Mouse (Mus musculus) CD4-positive helper T cell, adult 2 months (primary cell): Measurements from ENCODE around the gene 9930022D16Rik.

Experiments
- DNase-seq: peaks from one replicate; pipeline ENCODE4 v3.0.0-alpha.2; 2012; ENCODE audit warnings: low read depth, missing footprints, low spot score

The 9930022D16Rik gene

GRCm38 (mm10) chr11:109413617-109414016 is at the start of gene 9930022D16Rik:
Gene 9930022D16Rik (plus strand): TSS chr11:109413917.
- DNase-seq, result no peak

GRCm38 (mm10) chr11:109364337-109364736 is 49.4 kb upstream of the 9930022D16Rik start:
- no peak for DNase-seq

- peak; percentile 56 for DNase-seq
Observed at GRCm38 (mm10) chr11:109364881-109365280, 48.8 kb upstream of the 9930022D16Rik start.

- no peak for DNase-seq
Observed at GRCm38 (mm10) chr11:109365818-109366217, 47.9 kb upstream of the 9930022D16Rik start.

DNA sequence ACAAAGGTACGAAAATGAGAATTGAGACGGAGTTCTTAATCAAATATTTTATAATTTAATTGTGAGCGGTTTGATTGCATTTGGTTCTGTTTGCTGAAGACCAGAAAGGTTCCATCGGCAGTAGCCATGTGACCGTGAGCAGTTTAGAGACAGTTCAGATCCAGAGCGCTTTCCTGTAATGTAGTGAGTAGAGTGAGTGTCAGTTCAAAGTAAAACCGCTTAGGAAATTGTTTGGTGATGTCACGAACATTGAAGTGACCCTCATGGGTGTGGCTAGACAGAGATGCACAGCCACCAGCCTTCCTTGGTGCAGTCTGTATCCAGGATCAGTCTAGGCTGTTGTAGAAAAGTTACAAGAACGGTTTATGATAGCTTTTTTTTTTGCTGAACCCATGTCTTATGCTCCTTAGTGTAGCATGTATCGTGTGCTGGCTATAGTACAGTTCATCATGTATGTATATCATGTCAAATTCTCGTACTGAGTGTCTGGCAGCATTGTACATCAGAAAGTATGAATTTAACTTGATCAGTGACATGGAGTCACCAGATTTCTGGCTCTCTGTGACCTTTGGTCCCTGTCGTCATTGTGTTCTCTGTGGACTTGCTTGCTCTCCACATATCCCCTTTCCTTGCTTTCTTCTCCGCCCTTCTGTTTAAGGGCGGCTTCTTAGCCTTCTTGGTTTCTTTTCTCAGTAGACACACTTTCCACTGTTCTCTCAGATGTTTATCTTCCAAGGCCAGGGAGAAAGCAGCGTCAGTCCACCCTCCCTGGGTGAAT is 46.7 kb upstream of the 9930022D16Rik start:
- peak; percentile 69 for DNase-seq

DNA sequence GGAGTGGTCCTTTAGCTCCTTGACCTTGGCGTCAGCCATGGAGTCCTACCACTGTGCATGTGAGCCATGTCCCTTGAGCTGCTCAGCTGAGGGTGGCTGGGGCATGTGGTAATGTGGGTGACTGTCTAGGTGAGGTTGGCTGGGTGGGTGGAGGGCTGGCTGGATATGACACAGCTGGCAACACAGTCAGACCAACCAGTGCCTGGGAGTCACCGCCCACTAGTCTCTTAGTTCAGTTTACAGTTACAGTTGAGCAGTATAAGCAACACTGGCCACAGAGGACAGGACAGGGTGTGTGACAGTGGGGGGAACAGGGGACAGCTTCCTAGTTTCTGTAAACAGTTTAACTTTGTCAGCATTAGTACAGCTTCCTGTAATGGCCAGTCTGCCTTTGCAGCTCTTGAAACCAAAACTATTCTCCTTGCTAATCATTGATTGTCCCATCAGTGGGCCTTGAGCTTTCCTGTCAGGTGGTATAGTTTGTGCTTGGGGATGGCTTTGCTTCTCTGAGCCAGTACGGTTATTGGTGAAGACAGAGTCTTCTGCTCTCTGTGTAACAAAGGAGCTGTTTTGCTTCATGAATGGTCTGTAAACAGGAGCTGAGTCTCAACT is 44.6 kb upstream of the 9930022D16Rik start:
- DNase-seq, result peak; percentile 75

DNA sequence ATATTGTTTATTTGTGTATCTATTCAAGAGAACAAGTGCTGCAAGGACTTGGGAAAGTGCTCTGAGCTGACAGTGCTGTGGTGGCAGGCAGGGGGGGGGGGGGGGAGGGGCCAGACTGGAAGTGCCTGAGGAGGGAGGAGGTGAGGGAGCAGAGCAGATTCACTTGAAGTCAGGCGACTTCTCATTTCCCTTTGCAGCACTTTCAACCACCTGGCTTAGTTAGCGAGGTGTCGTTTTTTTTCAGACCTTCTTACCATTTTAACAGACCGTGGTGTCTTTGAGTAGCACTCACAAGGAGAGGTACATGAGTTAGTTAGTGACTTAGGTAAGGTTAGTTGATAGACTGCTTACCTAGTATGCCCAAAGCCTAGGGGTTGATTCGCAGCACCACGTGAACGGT is 38.3 kb upstream of the 9930022D16Rik start:
- peak; percentile 80 for DNase-seq

DNA sequence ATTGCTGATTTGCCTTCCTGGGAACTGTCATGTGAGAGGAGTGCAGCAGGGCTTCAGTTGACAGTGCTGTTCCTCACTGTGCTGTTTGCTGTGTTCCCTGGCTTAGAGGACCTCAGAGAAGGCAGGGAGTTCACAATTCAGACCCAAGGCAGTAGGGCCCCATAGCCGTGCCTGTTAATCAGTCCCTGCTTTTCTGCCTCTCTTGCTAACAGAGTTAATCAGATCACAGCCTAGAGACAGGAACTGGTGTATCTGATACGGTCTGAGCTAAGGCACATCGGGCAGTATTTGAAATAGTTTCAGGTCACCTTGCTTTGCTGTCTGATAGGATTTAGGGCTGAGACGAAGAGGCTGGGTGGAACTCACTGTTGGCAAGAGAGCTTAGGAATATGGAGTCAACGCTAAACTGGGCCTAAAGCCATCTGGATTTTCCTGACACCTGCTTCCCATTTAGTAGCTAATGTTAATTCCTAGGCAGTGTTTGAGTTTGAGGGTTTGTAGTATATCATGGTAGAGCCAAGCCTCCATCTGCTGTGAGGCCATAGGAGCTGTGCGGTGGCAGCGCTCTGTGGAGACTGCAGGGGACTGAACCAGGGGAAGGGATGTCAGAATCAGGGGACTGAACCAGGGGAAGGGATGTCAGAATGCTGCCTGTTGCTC is 37.1 kb upstream of the 9930022D16Rik start:
- DNase-seq, result no peak

DNA sequence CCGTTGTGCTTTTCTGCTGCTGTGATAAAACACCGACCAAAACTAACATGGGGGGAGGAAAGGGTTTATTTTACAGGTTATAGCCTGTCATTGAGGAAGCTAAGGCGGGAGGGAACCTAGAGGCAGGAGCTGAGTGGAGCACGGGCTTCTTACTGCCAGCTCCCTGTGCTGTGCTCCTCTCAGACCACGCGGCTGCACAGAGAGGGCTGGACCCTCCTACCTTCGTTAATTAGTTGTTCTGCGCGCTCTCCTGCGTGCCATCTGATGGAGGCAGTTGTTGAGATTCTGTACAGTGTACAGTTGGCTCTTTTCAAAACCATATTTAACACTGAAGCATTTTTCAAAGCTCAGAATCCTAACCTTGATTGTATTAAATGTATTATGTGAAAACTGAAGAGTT is 36.2 kb upstream of the 9930022D16Rik start:
- no peak for DNase-seq

GRCm38 (mm10) chr11:109378051-109378450 is 35.7 kb upstream of the 9930022D16Rik start:
- DNase-seq, result no peak

- no peak for DNase-seq
Observed at GRCm38 (mm10) chr11:109380662-109381061, 33.1 kb upstream of the 9930022D16Rik start.

GRCm38 (mm10) chr11:109385296-109385695 is 28.4 kb upstream of the 9930022D16Rik start:
- no peak for DNase-seq

- DNase-seq, result no peak
Observed at GRCm38 (mm10) chr11:109389046-109389445, 24.7 kb upstream of the 9930022D16Rik start.

GRCm38 (mm10) chr11:109391200-109391599 is 22.5 kb upstream of the 9930022D16Rik start:
- DNase-seq, result no peak

DNA sequence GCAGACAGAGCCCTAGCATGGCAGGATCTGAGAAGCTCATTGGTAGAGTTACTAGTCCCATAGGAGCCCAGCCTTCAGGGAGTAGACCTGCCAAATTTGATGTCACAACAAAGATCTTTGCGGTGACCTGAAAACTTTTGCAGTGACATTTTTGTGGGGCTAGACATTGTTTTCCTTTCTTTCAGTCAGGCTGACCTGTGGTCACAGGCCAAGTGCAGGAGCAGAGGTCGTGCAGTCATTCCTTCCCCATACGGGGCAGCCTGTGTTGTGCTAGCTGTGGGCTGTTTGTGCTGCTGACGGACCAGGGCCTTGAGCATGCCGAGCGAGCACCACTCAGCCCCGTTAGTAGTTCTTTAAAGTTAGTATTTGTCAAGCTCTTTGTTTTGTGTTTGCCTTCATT is 22.0 kb upstream of the 9930022D16Rik start:
- DNase-seq, result no peak

- no peak for DNase-seq
Observed at GRCm38 (mm10) chr11:109392601-109393000, 21.1 kb upstream of the 9930022D16Rik start.

GRCm38 (mm10) chr11:109394758-109395157 is 19.0 kb upstream of the 9930022D16Rik start:
- no peak for DNase-seq

DNA sequence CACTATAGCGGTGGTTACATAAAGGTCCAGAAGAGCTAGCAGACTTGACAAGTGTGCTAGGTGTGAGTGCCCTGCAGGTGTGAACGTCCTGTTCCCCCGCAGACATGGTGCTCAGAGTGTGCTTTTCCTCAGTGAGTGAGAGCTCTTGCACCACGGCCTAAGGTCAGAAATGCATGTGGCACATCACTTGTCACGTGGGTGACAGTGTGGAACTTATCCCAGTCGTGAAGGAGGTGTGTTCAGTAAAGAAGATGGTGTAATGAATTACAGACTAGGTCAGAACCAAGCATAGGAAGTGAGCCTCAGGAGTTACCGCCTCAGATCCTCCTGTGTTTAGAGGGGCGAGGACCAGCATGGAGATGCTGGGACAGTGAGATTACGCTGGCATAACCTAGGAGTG is 18.4 kb upstream of the 9930022D16Rik start:
- DNase-seq, result no peak

GRCm38 (mm10) chr11:109406431-109406830 is 7.3 kb upstream of the 9930022D16Rik start:
- DNase-seq, result no peak

DNA sequence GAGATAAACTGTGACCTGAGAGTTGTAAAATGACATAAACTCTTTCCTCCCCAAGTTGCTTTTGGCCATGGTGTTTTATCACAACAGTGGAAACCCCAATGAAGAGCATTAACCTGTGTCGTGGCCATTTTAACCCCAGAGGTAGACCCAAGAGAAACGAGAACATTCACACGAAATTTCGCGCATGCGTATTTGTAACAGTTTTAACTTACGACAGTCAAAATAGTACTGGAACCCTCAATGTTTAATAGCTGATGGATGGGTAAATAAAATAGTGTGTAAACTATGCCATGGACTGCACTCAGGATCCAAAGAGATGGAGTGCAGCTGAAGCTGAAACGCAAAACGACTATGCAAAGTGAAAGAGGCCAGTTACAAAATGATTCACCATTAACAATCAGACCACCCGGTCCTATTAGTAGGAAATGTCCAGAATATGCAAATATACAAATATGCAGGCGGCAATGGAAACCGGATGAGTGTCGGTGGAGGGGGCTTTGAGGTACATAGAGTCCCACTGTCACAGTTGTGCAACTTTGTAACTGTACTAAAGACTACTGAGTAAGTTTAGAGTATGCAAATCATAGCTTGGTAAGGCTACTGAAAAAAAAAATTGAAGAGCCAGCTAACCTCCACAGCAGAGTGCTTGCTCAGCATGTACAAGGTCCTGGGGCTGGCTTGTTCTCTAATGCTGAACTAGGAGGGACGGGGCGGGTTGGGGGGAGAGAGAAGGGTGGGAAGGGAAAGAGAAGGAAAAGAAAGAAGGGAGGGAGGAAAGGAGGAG is 3.3 kb upstream of the 9930022D16Rik start:
- peak; percentile 24 for DNase-seq

DNA sequence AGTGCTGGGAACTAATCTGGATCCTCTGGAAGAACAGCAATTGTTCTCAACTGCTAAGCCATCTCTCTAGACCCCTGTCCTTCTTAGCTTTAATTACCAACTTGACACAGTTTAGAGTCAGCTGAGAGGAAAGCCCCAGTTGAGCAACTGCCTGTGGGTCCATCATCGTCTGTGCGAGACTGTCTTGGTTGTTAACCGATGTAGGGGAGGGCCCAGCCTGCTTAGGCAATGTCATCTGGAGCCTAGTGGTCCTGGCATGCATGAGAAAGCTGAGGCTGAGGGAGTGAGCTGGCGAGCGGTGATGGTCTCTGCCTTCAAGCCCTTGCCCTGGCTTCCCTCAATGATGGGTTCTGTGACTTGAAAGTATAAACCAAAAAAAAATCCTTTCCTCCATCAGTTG is 1.1 kb downstream of the 9930022D16Rik start:
- DNase-seq, result no peak
